Mouse (Mus musculus) hematopoietic stem cell, adult 5-6 weeks (primary cell): ENCODE measurements at regions not wholly inside any gene's neighbourhood (a gene's known extent, or its start where the extent isn't known, plus 50 kb on each side); places are given as distances from the start of the nearest gene placed in this dataset.

Experiments
- ATAC-seq, 2 experiments: fragments of 125-278 bp in 1 of 2; replicated peaks in 1 of 2; 2 replicates each; pipeline ENCODE4 v1.8.0; 2016 to 2017; ENCODE audit warnings: inconsistent platforms in 2 of 2, mild to moderate bottlenecking in 2 of 2, moderate number of reproducible peaks in 2 of 2, low read depth in 1 of 2, moderate TSS enrichment in 1 of 2; ENCODE audit not compliant: low FRiP score in 2 of 2, poor library complexity in 2 of 2, severe bottlenecking in 2 of 2, insufficient read depth in 1 of 2, low TSS enrichment in 1 of 2

- no peak for ATAC-seq
Measured at GRCm38 (mm10) chr12:85527011-85527410, 53.3 kb downstream of the Fos start.

DNA sequence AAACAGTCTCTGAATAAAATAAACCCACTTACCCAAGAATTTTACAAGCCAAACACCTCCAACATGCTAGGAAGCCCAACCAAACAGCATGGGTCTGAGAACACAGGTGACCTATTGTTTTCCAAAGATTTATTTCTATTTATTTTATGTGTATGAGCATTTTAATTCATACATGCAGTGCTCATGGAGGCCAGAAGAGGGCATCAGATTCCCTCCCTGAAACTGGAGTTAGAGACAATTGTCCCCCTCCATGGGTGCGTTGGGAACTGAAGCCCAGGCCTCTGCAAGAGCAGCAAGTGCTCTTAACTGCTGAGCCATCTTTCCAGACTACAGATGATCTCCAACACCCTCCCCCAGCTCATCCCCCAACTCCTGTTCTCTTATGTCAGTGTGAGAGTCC lies 57.9 kb downstream of the Fos start:
- ATAC-seq, result no peak

GRCm38 (mm10) chr12:85532221-85532612 lies 58.5 kb downstream of the Fos start:
- no peak for ATAC-seq

DNA sequence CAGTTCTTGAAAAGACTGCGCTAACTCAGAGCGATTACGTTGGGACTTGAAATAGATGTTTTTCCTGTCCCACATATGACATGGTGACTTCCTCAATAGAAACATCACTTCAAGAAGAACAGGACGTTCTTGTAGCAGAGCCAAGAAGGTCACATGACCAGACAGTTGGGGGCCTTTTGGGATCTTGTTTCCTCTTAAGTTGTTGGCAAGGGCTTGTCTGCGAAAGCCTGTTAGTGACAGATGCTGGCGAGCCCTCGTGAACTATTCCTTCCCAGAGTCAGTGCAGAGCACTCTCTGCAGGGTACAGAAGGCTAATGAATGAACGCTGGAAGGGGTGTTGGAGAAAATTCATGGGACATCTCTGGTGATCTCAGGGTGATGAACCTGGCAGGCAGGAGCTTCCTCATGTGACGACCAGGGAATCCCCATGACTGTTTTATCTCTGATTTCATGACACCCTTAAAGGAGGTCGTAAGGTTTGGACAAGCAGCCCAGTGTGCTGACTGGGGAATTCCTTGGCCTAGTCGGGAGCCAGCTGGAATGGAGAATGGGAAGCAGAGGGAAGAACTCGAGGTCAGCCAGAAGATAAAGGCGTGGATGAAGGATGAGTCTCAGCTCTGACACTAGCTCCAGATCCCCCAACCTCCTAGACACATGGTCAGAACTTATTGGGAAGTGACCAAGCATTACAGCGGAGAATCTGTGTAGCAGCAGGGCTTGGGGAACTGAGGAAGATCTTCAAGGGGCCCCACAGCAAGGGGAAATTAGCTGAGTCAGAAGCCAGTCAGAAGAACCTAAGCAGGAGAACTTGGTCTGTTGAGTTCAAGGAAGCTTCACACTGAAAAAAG lies 59.1 kb downstream of the Fos start:
- ATAC-seq, result peak; percentile 74 to 79

DNA sequence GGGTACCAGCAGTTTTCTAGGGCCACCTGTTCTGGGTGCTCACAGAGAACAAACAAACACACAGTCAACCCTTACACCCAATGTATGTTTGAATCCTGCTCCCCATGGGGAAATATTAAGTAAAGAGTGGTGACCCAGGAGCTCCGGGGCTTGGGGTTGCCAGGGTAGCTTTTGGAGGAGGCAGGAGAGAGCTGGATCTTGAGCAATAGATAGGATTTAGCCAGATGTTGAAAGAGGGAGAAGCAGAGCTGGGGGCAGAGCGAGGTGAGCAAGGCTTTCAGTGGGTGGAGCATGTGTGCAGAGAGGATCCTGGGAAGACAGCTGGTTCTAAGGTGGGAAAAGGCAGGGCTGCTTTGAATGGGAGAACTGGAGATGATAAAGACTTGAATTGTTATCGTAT lies 59.9 kb downstream of the Fos start:
- ATAC-seq, result 0 out of 4 replicates have a peak, but pooled peaks of 1 of the 2 experiments have one; percentile 2

GRCm38 (mm10) chr12:85539423-85539822 lies 59.4 kb upstream of the Jdp2 start:
- no peak for ATAC-seq

DNA sequence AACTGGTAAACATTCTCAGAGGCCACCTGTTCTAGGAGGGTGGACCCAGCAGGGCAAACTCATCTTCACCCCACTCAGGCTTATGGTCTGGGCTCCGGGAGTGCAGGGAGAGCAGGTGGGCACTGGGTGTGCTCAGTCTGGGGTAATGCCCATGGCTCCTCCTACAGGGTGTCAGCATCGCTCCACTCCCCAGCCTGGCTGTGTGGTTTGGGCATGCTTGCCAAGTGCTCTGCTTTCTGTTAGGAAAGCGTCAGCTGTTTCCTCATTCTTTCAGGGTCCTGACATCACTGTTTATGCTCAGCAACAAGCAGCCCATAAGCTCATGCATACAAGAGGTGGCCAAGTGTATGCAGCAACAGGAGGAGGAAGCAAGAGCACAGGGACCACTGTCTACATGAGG lies 57.7 kb upstream of the Jdp2 start:
- peak; percentile 91 to 97 for ATAC-seq

DNA sequence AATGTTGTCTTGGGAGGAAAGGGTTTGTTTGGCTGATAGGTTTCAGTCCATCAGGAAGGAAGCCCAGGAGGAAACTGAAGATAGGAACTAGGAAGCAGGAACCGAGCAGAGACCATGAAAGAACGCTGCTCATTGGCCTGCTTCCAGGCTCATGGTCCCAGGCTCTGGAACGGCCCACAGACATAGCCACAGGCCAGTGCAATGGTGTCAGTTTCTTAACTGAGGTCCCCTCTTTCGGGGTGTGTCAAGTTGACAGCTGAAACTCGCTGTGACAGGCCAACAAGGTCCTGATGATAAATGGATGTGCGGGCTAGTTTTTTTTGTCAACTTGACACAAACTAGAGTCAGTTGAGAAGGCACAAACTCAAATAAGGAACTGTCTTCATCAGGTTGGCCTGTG lies 55.9 kb upstream of the Jdp2 start:
- ATAC-seq, result no peak

- ATAC-seq, result no peak
Measured at GRCm38 (mm10) chr12:85543520-85543919, 55.3 kb upstream of the Jdp2 start.

- ATAC-seq, result no peak
Measured at GRCm38 (mm10) chr12:85544801-85545200, 54.0 kb upstream of the Jdp2 start.

DNA sequence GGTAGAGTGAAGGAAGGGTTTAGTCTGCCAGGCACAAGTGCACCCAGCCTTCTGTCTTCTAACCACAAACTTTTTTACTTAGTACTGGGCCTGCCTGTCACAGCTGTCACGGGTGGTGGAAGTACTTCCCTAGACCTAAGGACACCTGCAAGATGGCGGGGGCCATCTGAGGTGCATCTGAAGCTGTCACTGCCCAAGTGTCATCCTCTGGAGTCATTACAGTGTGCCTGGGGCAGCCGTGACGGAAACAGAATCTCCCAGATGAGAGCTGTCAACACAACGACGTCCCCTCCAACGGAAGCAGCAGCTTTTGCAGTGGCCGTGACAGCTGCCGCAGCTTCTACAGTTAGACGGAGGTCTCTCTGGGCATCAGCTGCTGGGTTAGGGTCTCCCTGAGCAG lies 53.1 kb upstream of the Jdp2 start:
- peak; percentile 19 to 25; a peak in 3 of 4 replicates for ATAC-seq

DNA sequence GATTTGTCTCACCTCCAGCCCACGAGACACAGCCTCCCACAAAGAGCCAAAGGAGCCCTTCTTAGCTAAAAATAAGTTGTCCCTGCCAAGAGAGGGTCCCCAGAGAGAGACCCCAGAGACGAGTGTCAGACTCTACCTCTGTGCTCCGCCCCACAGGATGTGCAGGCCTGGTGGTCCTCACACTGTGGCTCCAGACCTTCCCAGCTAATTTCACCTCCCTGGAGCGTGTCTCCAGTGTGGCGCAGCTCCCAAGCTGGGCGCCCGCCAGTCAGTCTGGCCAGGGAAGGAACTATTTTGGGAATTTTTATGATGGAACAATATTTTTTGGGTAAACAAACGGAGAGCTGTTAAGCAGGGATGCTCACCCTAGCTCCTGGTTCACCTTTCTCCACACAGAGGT lies 50.8 kb upstream of the Jdp2 start:
- ATAC-seq, result no peak
